Mouse (Mus musculus): Measurements from ENCODE around the gene Tsc22d4.
"Not testable (repeated sequence)": the region's sequence is repeated elsewhere in the genome, so short reads cannot be mapped to it uniquely, and the experiment has no call there.

Gene Tsc22d4

DNA sequence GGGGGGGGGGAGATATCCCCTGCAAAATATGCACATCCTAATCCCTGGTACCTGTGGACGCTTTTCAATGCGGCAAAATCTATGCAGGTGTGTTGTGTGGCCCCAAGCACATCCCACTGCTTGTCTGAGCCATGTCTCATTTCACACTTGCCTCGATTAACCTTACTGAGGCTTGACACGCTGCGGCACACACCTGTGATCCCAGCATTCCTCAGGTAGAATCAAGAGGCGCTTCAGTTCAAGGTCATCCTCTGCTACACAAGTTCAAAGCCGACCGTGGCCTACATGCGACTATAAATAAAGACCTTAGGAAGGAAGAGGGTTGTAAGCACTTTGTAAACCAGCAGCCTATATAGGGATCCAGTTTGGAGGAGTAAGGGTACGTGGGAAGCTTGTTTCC is 3.5 kb upstream of the Tsc22d4 start:
- DNase-seq, result no peak

GRCm38 (mm10) chr5:137742836-137743235 is 2.7 kb upstream of the Tsc22d4 start:
- DNase-seq, result no peak

DNA sequence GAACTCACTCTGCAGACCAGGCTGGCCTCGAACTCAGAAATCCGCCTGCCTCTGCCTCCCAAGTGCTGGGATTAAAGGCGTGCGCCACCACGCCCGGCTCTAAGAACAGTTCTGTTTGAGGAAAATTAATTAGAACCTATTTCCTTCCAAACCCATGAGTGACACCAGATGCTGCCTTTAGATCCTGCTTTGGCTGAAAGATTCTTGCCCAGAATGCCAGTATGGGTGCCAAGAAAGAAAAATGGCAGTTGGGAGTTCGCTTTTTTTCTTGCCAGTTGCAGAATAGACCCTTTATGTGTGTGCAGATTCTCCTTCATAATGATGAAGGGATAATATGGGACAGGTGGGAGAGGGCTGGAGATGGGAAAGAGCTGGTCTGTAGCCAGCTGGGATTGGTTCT is 1.3 kb upstream of the Tsc22d4 start:
- no peak for DNase-seq

DNA sequence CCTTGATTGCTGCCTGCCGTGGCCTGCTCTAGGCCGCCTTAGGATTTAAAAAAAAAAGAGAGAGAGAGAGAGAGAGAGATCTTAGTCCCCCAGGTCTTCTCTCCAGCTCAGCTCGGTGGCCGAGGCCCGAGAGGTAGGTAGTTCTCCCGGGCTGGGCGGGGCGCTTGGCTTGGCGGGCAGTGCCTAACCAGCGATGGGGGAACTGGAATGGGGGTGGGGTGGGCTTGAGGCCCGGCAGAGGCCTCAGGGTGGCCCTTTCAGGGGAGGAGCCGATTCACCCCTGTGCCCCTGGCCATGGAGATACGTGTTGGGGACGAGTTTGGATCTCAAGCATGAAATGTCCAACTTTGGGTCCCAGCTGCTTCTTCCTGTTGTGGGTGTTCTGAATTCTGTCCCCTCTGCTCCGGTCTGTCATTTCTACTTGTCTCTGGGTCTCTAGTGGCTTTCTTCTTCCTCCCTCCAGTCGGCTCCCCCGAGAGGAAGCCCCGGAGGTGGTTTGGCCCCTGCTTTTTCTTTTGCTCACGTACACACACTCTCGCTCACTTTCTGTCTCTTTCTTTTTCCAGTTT is 836 bp downstream of the Tsc22d4 start:
- peak; percentile 63 to 71 for DNase-seq

DNA sequence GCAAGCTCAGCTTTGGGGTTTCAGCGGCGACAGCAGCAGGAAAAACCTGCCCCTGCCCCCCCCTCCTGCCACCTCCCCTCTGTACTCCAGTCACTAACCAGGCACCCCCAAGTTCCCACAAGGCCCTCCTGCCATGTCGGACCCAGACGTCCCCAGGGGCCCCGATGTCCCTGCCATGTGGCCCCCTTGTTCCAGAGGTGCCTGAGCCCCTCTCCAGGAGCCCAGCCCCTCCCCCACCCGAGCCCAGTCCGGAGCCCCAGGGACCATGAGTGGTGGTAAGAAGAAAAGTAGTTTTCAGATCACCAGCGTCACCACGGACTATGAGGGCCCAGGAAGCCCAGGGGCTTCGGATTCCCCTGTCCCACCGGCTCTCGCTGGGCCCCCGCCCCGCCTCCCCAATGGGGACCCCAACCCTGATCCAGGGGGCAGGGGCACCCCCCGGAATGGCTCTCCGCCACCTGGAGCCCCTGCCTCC is 1.4 kb downstream of the Tsc22d4 start:
- DNase-seq, result peak in 1 of 2 experiments; percentile 43

- DNase-seq, result peak; percentile 63 to 65
Observed at GRCm38 (mm10) chr5:137747326-137747961, 1.9 kb downstream of the Tsc22d4 start.

DNA sequence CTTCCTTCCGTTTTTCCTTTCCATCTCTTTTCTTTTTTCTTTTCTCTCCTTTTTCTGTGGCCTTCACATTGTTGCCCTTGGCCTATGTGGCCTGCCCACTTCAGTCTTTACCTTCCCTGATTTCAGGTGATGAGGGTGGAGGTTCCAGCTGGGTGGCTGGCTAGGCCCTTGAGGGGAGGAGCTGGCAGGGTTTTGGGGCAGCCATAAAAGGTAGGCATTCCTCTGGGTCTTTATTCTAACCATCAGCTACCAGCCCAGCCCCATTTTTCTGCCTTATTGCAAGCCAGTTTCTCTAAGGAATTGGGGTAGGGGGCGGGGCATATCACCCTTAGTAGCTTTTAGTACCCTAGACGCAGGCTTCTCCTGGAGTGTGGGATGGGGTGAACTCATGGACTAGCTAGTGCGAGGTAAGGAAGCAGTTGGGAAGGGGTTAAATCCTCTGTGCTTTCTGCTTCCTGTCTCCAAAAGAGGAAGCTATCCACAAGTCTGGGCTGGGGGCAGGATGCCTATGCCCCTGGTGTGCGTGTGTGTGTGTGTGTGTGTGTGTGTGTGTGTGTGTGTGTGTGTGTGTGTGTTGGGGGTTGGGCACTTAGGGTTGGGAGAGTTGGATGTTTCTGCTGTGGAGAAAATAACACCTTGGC is 2.7 kb downstream of the Tsc22d4 start:
- no peak for DNase-seq

GRCm38 (mm10) chr5:137749196-137749836 is 3.8 kb downstream of the Tsc22d4 start:
- no peak for DNase-seq

DNA sequence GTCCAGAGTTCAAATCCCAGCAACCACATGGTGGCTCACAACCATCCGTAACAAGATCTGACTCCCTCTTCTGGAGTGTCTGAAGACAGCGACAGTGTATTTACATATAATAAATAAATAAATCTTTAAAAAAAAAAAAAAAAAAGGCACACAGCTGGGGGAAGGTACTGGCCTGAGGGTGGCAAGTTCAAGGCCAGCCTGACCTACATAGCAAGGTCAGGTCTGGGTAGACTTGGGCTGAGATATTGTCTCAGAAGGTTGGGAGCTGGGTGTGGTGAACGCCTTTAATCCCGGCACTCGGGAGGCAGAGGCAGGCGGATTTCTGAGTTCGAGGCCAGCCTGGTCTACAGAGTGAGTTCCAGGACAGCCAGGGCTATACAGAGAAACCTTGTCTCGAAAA is 4.7 kb downstream of the Tsc22d4 start:
- not testable (repeated sequence) for DNase-seq

DNA sequence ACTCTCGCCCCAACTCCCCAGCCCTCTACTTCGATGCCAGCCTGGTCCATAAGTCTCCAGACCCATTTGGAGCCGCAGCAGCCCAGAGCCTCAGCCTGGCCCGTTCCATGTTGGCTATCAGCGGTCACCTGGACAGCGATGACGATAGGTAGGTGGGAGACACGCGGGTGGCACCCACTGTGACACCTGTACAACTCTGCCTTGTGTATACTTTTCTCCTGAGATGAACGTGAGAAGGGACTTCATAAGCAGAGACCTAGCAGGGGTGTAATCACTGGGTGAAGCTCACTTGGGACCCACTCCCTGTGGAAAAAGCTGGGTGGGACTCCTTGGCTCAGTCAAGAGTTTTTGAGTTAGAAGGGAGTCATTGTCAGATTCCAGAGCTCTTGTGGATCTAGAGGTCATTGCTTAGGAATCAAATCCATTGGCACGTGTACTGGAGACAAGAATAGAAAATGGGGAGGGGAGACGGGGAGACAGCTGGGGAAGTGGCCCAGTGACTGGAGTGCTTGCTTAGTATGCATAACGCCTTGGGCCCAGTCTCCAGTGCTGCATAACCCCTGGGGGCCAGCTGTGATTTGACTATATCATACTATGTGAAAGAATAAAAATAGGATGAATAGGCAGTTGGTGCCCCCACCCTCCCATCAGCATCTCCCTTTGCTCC is 5.8 kb downstream of the Tsc22d4 start:
- no peak for DNase-seq

DNA sequence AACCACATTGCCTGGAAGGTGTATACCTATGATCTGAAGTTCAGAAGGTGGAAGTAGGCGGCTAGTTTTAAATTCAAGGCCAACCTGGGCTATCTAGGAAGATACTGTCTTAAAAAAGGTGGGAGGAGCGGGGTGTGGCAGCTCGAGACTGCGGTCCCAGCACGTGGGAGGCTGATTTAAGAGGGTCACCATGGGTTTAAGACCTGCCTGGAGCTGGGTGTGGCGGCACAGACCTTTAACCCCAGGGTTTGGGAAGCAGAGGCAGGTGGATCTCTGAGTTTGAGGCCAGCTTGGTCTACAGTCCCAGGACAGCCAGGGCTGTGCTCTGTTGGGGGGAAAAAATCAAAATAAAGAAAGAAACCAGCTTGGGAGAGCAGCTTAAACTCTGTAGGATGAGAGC is 6.5 kb downstream of the Tsc22d4 start:
- DNase-seq, result no peak

DNA sequence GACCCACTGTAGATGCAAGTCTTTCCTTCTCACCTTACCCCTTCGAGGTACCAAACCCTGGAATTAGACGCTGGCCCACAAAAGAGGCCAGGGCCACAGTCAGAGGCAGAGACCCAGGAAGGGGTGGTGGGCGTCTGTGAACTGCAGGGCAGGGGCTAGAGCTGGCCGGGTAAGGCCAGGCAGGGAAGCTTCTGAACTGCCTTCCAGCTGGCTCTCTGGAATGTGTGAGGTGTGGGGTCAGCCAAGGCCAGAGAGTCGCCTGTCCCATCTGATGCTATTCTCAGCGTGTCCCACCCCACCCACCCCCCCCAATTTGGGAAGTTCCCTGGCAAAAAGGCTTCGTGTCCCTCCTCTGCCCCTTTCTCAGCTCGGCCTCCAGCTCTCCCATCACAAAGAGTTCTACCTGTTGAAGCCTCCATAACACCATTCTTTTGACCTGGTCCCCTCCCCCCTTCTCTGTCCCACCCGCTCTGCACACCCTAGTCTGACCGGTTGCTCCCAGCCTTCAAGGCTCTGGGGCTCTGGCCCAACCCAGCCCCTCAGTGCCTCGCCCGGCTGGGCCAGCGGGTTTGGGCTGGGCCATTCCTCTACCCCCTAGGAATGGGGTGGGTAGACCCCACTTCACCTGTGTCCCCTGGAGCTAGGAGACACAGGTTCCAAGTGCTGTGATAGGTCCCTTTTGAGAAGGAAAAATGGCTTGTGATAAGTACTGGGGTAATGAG is 7.7 kb downstream of the Tsc22d4 start:
- DNase-seq, result no peak

GRCm38 (mm10) chr5:137755425-137755824 is 9.9 kb downstream of the Tsc22d4 start:
- DNase-seq, result no peak

DNA sequence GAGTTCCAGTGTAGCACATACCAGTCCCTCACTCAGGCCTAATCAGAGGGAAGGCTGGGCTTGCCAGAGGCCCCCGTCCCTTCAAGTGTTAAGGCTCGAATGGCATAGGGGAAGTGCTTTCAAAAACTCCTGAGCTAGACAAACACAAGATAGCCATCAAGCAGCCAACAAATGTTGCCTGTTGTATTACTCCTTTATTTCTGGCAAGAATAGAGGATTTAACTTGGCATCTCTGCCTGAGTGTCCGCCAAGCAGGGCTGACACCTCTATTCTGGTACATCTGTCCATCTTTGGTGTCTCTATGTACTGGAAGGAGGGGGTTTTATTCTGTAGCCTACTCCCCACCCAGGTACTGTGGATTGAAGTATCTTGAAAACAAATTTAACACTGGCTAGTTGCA is 10.6 kb downstream of the Tsc22d4 start:
- no peak for DNase-seq

DNA sequence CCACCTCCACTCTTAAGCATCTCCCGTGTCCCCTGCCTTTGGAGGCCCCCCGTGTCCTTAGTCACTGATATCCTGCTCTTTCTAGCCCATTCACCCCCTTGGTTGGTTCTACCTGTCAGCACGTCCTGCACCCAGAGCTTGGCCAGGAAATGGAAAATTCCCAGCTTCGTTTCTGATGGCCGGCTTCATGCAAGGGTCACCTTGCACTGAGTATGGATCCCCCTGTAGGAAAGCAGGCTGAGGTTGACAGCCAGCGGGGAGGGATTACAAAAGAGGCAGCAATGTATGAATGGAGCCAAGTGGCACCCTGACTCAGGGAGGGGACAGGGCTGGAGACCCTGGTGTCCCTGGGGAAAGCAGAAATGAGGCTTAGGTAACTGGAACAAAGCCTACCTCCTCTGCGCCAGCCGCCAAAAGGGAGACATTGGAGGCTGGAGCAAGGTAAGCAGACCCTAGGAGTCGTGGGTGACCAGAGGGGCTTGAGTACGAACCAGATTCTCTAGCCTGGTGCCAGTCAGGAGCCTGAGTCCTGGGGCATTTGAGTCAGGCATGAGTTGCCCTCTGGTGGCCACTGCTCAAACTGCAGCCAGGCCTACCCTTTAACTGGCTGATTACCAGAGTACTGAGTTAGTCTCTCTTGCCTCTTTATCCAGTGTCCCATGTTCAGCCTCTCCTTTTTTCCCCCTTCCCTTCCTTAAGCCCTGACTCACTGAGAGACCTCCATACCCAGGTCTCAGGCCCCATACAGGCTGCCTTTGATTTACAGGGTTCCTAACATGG is 11.5 kb downstream of the Tsc22d4 start:
- DNase-seq, result peak; percentile 89 to 90

- DNase-seq, result peak; percentile 60 to 67
Observed at GRCm38 (mm10) chr5:137757887-137758286, 12.4 kb downstream of the Tsc22d4 start.

- no peak for DNase-seq
Observed at GRCm38 (mm10) chr5:137758921-137759534, 13.5 kb downstream of the Tsc22d4 start.

DNA sequence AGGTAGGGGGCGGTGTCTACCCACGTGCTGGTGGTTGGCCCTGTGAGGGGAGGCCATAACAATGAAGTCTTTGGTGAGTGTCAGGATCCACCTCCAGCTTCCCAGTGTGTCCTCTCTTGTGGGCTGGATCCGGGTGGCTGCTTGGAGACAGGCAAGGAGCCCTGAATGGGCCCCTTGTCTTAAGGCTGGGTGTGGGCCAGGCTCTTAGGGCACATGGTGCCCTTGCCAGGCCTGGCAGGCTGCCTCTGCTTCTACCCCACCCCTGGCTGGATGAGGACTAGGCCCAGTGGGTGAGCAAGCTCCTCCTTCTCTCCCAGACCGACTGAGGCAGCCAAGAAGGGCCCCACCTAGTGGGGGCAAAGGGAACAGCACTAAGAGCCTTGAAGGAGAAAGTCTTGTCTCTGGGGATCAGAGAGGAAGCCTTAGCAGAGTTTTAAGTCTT is 14.5 kb downstream of the Tsc22d4 start:
- peak; percentile 86 to 91 for DNase-seq

DNA sequence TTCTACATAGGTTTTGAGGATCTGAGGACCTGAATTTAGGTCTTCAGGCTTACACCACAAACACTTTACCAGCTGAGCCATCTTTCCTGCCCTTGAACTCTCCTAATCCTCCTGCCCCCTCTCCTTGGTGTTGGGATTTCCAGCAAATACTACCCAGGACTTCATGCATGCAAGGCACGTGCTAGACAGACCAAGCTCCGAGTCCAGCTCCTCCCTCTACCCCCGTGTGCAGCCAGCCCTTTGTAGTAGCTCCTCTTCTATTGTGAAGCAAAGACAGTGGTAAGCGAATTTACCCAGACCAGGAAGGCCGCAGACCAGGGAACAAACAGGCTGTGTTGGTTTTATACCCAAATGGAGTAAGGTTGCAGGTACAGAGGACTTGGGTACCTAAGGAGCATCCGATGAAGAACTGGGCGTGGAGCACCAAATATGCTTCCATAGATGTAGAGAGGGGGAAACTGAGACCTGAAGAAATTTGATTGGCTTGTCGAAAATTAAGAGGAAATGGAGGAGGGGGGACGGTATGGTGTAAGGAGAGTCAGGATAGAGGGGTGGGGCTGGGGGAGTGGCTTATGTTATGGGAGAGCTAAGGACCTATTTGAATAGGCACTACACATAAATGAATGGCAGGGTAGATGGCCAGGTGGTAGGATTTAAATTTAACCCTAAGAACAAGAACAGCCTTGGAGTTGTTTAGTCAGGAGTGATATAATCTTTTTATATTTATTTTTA is 19.2 kb downstream of the Tsc22d4 start:
- no peak for DNase-seq

GRCm38 (mm10) chr5:137766270-137766669 is 20.7 kb downstream of the Tsc22d4 start:
- no peak for DNase-seq

All from cerebellum, adult 18-20 months (tissue).